Mouse (Mus musculus) hindbrain, embryonic 10.5 days (tissue): ENCODE results near the gene Homer2. TPM values are rescaled to one million over a fixed set of nuclear protein-coding genes. Genes with fewer than 3 reads are reported as not detected.

ENCODE experiments used
- DNase-seq: peaks from one replicate; pipeline ENCODE4 v3.0.0-alpha.2; 2017; ENCODE audit warnings: low spot score
- H3K27ac ChIP-seq: fragments of 300-500 bp; sonication (generic); 2 replicates; pipeline ENCODE4 v1.5.1; 2016; ENCODE audit warnings: mild to moderate bottlenecking, moderate library complexity
- H3K27me3 ChIP-seq: fragments of 300-500 bp; sonication (generic); 2 replicates; pipeline ENCODE4 v1.6.1; 2016; ENCODE audit warnings: mild to moderate bottlenecking; ENCODE audit not compliant: poor library complexity, insufficient read depth, severe bottlenecking
- H3K36me3 ChIP-seq: fragments of 300-500 bp; sonication (generic); 2 replicates; pipeline ENCODE4 v1.6.1; 2016; ENCODE audit warnings: mild to moderate bottlenecking, moderate library complexity
- H3K4me1 ChIP-seq: fragments of 300-500 bp; sonication (generic); replicated peaks from 2 replicates; pipeline ENCODE4 v1.6.1; 2016; ENCODE audit warnings: mild to moderate bottlenecking
- H3K4me3 ChIP-seq: fragments of 300-500 bp; sonication (generic); 2 replicates; pipeline ENCODE4 v1.5.1; 2016; ENCODE audit warnings: mild to moderate bottlenecking, moderate library complexity
- H3K9me3 ChIP-seq: fragments of 300-500 bp; sonication (generic); 2 replicates; pipeline ENCODE4 v1.6.1; 2016; ENCODE audit warnings: mild to moderate bottlenecking, moderate library complexity
- WGBS: fragments of 180-500 bp; shearing (Covaris S2); methylation state at CpG from one replicate; pipeline ENCODE4 v1.1.7; 2016; 5-methylcytosine and 5-hydroxymethylcytosine counted together
- polyA plus RNA-seq: library from polyadenylated mRNA; unstranded; fragments of >200 nt; fragmentation: Nextera tagmentation; extraction: Ambion mirVana; gene quantifications from 2 replicates; pipeline ENCODE4 v1.2.1, GENCODE M21; 2016

Homer2 gene
- polyA plus RNA-seq, 1 experiment from 2014 or later, result 18.5 TPM

- Histone ChIP-seq H3K27ac (no peak overlapping the region), H3K4me3 (no peak overlapping the region), H3K27me3 (no peaks in the 10 kb centered on the region), H3K36me3 (peaks cover 89% of the 10 kb centered on the region), H3K4me1 (no peaks in the 10 kb centered on the region), H3K9me3 (no peaks in the 10 kb centered on the region)
- WGBS, result 89% methylated on average over 8 of the region's 8 CpGs
- no peak for DNase-seq
Measured at GRCm38 (mm10) chr7:81593387-81593786, 113.9 kb downstream of the Homer2 start.

DNA sequence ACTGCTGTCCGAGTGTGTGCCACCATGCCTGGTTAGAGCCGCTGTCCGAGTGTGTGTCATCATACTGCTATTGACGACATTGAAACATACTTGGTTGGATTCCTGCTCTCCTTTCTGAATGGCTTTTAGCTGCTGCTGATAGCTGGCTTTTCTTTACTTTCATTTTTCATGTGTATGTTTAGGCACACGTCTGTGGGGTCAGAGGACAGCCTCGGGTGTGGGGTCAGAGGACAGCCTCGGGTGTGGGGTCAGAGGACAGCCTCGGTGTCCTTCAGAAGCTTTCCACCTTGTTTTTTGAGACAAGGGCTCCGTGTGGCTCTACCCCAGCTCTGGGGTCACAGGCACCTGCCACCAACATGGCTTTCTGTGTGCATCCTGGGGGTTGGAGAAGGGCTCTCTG, 114.6 kb downstream of the Homer2 start:
- WGBS, result 87% methylated on average over 9 of the region's 9 CpGs
- Histone ChIP-seq H3K9me3 (no peaks in the 10 kb centered on the region), H3K36me3 (peaks cover 83% of the 10 kb centered on the region), H3K27ac (no peak overlapping the region), H3K4me1 (no peaks in the 10 kb centered on the region), H3K27me3 (no peaks in the 10 kb centered on the region), H3K4me3 (no peak overlapping the region)
- no peak for DNase-seq

DNA sequence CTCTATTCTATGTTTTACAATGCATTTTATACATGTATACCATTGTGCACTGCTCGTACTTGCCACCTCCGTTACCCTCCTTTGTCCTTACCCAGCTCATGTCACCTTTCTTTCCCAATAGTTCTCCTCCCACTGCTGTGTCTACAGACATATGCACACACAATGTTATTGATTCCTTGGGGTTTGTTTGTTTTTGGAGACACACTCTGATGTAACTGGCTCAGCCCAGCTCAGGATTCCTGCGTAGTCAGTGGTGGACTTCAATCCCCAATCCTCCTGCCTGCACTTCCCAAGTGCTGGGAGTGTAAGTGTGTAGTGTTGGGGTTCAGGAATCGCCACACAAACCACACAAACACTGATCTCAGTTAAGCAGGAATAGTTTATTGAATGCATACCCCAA, 120.1 kb downstream of the Homer2 start:
- H3K9me3 ChIP-seq, result no peaks in the 10 kb centered on the region
- no peak overlapping the region for H3K27ac ChIP-seq
- no peaks in the 10 kb centered on the region for H3K27me3 ChIP-seq
- H3K4me3 ChIP-seq, result no peak overlapping the region
- no peaks in the 10 kb centered on the region for H3K4me1 ChIP-seq
- WGBS, result 82% methylated on average over 4 of the region's 4 CpGs
- peaks cover 62% of the 10 kb centered on the region for H3K36me3 ChIP-seq
- DNase-seq, result no peak

DNA sequence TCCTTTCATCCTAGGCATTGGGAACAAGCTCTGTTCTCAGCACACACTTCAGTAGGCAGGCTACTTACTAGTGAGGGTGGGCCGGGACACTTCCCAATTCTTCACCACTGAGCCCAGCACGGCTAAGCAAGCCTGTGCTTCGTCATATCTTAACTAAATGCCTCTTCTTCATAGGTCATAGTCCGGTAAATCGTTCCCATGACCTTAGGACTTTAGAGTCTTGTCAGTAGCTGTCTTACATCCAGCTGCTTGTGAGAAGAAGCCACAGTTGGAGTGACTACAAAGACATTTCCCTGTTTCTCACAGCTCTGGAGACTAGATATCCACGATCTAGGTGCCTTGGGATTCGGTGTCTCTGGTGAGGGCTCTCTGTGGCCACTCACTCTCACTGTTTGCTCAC, 122.0 kb downstream of the Homer2 start:
- Histone ChIP-seq H3K27ac (no peak overlapping the region), H3K4me3 (no peak overlapping the region), H3K36me3 (peaks cover 43% of the 10 kb centered on the region), H3K27me3 (no peaks in the 10 kb centered on the region), H3K9me3 (no peaks in the 10 kb centered on the region), H3K4me1 (no peaks in the 10 kb centered on the region)
- 91% methylated on average over 7 of the region's 7 CpGs for WGBS
- DNase-seq, result no peak

DNA sequence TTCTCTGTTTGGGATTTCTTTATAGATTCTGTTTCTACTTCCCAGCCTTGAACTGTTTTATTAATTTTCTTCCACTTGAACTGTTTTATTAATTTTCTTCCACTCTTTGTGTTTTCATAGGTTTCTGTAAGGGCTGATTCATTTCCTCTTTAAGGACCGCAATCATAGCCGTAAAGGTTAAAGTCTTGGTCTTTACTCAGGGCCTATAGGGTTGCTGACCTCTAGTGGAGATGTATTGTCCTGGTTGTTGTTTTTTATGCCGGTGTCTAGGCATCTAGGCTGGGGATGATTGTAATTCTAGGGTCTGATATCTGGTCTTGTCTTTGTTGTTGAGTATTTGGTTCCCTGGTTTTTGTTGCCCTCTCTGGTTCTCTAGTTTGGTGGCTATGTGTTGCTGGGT, 123.8 kb downstream of the Homer2 start:
- no peak overlapping the region for H3K27ac ChIP-seq
- DNase-seq, result no peak
- no peaks in the 10 kb centered on the region for H3K9me3 ChIP-seq
- no peak overlapping the region for H3K4me3 ChIP-seq
- no peaks in the 10 kb centered on the region for H3K4me1 ChIP-seq
- H3K36me3 ChIP-seq, result peaks cover 45% of the 10 kb centered on the region
- WGBS, result 71% methylated on average over 3 of the region's 3 CpGs
- H3K27me3 ChIP-seq, result no peaks in the 10 kb centered on the region

- Histone ChIP-seq H3K9me3 (no peaks in the 10 kb centered on the region), H3K27me3 (no peaks in the 10 kb centered on the region), H3K27ac (no peak overlapping the region), H3K4me3 (no peak overlapping the region), H3K4me1 (no peaks in the 10 kb centered on the region), H3K36me3 (peaks cover 43% of the 10 kb centered on the region)
- DNase-seq, result no peak
- WGBS, result 95% methylated on average over 5 of the region's 5 CpGs
Measured at GRCm38 (mm10) chr7:81579312-81579711, 128.0 kb downstream of the Homer2 start.

GRCm38 (mm10) chr7:81578413-81578812, 128.9 kb downstream of the Homer2 start:
- no peak overlapping the region for H3K27ac ChIP-seq
- 89% methylated on average over 7 of the region's 7 CpGs for WGBS
- no peak for DNase-seq

GRCm38 (mm10) chr7:81577872-81578271, 129.5 kb downstream of the Homer2 start:
- Histone ChIP-seq H3K4me3 (no peak overlapping the region), H3K4me1 (peaks cover under 1% of the 10 kb centered on the region; the same call in 1 of the 2 replicates), H3K27ac (no peak overlapping the region), H3K27me3 (no peaks in the 10 kb centered on the region; the same call in 1 of the 2 replicates), H3K36me3 (peaks cover 39% of the 10 kb centered on the region), H3K9me3 (no peaks in the 10 kb centered on the region)
- 92% methylated on average over 3 of the region's 3 CpGs for WGBS
- no peak for DNase-seq

More at GRCm38 (mm10) chr7:81578413-81578812, 128.9 kb downstream of the Homer2 start:
- Histone ChIP-seq H3K4me3 (no peak overlapping the region), H3K36me3 (peaks cover 39% of the 10 kb centered on the region), H3K4me1 (no peaks in the 10 kb centered on the region), H3K9me3 (no peaks in the 10 kb centered on the region), H3K27me3 (no peaks in the 10 kb centered on the region)

GRCm38 (mm10) chr7:81575606-81576005, 131.7 kb downstream of the Homer2 start:
- 90% methylated on average over 10 of the region's 10 CpGs for WGBS
- no peak overlapping the region for H3K4me3 ChIP-seq
- peaks cover 15% of the 10 kb centered on the region; the same call in 1 of the 2 replicates for H3K4me1 ChIP-seq
- no peaks in the 10 kb centered on the region; the same call in 1 of the 2 replicates for H3K27me3 ChIP-seq
- no peak overlapping the region for H3K27ac ChIP-seq
- no peaks in the 10 kb centered on the region for H3K9me3 ChIP-seq
- no peak for DNase-seq
- H3K36me3 ChIP-seq, result peaks cover 39% of the 10 kb centered on the region

DNA sequence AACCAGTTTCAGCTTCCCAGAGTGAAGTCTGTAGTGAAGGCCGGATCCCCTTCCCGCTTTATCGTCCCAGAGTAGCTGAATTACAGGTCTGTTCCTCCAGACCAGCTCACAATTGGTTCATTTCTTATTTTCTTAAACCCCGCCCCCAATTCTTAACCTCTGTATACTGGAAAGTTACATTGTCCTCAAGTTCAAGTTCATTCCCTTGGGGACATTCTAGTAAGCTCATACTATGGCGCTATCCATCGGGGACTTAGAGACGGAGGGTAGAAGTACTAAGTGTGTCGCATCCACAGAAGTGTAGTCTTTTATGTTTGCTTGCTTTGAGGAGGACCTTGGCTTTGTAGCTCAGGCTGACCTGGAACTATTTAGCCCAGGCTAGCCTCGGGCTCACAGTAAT, 133.5 kb downstream of the Homer2 start:
- H3K4me1 ChIP-seq, result peaks cover 15% of the 10 kb centered on the region; the same call in 1 of the 2 replicates
- no peaks in the 10 kb centered on the region for H3K9me3 ChIP-seq
- DNase-seq, result no peak
- H3K36me3 ChIP-seq, result peaks cover 29% of the 10 kb centered on the region
- H3K27ac ChIP-seq, result no peak overlapping the region
- WGBS, result 94% methylated on average over 9 of the region's 9 CpGs
- no peak overlapping the region for H3K4me3 ChIP-seq
- no peaks in the 10 kb centered on the region; the same call in 1 of the 2 replicates for H3K27me3 ChIP-seq

GRCm38 (mm10) chr7:81573397-81573796, 133.9 kb downstream of the Homer2 start:
- DNase-seq, result no peak
- 94% methylated on average over 6 of the region's 6 CpGs for WGBS
- H3K4me1 ChIP-seq, result peaks cover 15% of the 10 kb centered on the region; the same call in 1 of the 2 replicates
- no peaks in the 10 kb centered on the region; the same call in 1 of the 2 replicates for H3K27me3 ChIP-seq
- H3K36me3 ChIP-seq, result peaks cover 25% of the 10 kb centered on the region
- H3K9me3 ChIP-seq, result no peaks in the 10 kb centered on the region
- no peak overlapping the region for H3K27ac ChIP-seq
- H3K4me3 ChIP-seq, result no peak overlapping the region

GRCm38 (mm10) chr7:81572610-81573268, 134.6 kb downstream of the Homer2 start:
- WGBS, result 85% methylated on average over 6 of the region's 6 CpGs
- no peak for DNase-seq
- Histone ChIP-seq H3K36me3 (peaks cover 18% of the 10 kb centered on the region; the same call in 1 of the 2 replicates), H3K4me3 (peak overlapping the region; percentile 83), H3K27me3 (no peaks in the 10 kb centered on the region; the same call in 1 of the 2 replicates), H3K27ac (no peak overlapping the region), H3K9me3 (no peaks in the 10 kb centered on the region), H3K4me1 (peaks cover 15% of the 10 kb centered on the region; the same call in 1 of the 2 replicates)

DNA sequence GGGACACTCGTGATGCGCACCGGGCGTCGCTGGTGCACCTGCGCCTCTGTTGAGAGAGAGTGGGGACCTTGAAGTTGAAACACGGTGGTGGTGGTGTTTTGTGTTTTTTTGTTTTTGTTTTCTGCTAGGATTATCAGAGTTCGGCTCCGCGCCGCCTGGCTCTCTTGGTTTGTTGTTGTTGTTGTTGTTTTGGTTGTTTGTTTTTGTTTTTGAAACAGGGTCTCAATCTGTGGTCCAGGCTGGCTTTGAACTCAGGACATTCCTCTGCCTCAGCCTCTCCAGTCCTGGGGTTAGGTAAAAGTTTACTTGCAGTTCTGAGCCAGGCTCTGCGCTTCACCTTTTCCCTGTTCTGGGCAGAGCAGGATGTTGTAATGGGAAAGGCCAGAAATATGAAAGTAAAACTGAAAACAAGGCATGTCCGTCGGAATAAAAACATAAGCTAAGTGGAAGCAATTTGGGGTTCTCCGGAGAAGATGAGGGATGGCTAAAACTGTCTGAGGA, 135.3 kb downstream of the Homer2 start:
- Histone ChIP-seq H3K4me1 (peaks cover 16% of the 10 kb centered on the region; the same call in 1 of the 2 replicates), H3K9me3 (no peaks in the 10 kb centered on the region), H3K27me3 (no peaks in the 10 kb centered on the region; the same call in none of the 2 replicates), H3K36me3 (peaks cover 18% of the 10 kb centered on the region; the same call in 1 of the 2 replicates), H3K27ac (peak overlapping the region; percentile 93), H3K4me3 (peak overlapping the region; percentile 83)
- DNase-seq, result no peak
- 20% methylated on average over 15 of the region's 15 CpGs for WGBS
